Mouse (Mus musculus) heart, adult 2 months (tissue): ENCODE data around the gene Pus7. TPM values are rescaled to one million over a fixed set of nuclear protein-coding genes. Genes with fewer than 3 reads are reported as not detected.
A peak's percentile ranks its signal among the peaks of the same experiment; 100 is the strongest.

ENCODE experiments used
- DNase-seq, 2 experiments: peaks; one replicate each; pipeline ENCODE4 v3.0.0; 2021
- H3K27ac ChIP-seq: fragments of 200-600 bp; 2 replicates; pipeline ENCODE4 v1.8.1; 2022
- H3K27me3 ChIP-seq: fragments of 200-500 bp; 2 replicates; pipeline ENCODE4 v1.6.1; 2012; ENCODE audit warnings: mild to moderate bottlenecking, low read length, inconsistent platforms, mixed read lengths; ENCODE audit not compliant: control insufficient read depth, insufficient read depth
- H3K36me3 ChIP-seq: fragments of 200-500 bp; 2 replicates; pipeline ENCODE4 v1.6.1; 2012; ENCODE audit warnings: low read length, inconsistent platforms; ENCODE audit not compliant: control insufficient read depth, insufficient read depth
- H3K4me1 ChIP-seq: fragments of 200-500 bp; 2 replicates; pipeline ENCODE4 v1.6.1; 2011; ENCODE audit warnings: low read length; ENCODE audit not compliant: control insufficient read depth, insufficient read depth
- H3K4me3 ChIP-seq: fragments of 200-600 bp; 2 replicates; pipeline ENCODE4 v1.8.1; 2022
- H3K79me2 ChIP-seq: fragments of 200-500 bp; replicated peaks from 2 replicates; pipeline ENCODE4 v1.6.1; 2012; ENCODE audit warnings: mild to moderate bottlenecking, inconsistent platforms, low read length, moderate library complexity, mixed read lengths; ENCODE audit not compliant: control insufficient read depth, insufficient read depth
- H3K9ac ChIP-seq: fragments of 200-500 bp; 2 replicates; pipeline ENCODE4 v1.6.1; 2012; ENCODE audit warnings: low read depth, mild to moderate bottlenecking, control low read depth, inconsistent platforms, low read length, mixed read lengths
- CTCF ChIP-seq: fragments of 200-600 bp; IDR thresholded peaks from 2 replicates; pipeline ENCODE4 v1.8.1; 2022; ENCODE audit warnings: antibody characterized with exemption, mild to moderate bottlenecking, moderate library complexity
- EP300 ChIP-seq: fragments of 200-500 bp; IDR thresholded peaks from 2 replicates; pipeline ENCODE4 v1.6.1; 2011; ENCODE audit warnings: low read depth, low read length, control low read depth; ENCODE audit not compliant: insufficient read depth
- POLR2A ChIP-seq: fragments of 200-500 bp; IDR thresholded peaks from 2 replicates; pipeline ENCODE4 v1.6.1; 2011; ENCODE audit warnings: mild to moderate bottlenecking, low read depth, low read length, control low read depth; ENCODE audit not compliant: insufficient read depth
- WGBS: fragments of 180-500 bp; shearing (Covaris S2); methylation state at CpG from one replicate; pipeline ENCODE4 v1.1.7; 2018; 5-methylcytosine and 5-hydroxymethylcytosine counted together
- intact Hi-C: fragments of 180-260 bp; cut with DNase I; formaldehyde crosslinking; loops from one replicate; pipeline ENCODE4 v1.15.1; 2025
- long read RNA-seq: library from polyadenylated mRNA; stranded (forward); transcript quantifications from one replicate; pipeline ENCODE4 v2.0.0, GENCODE M21; 2021
- polyA plus RNA-seq: library from polyadenylated mRNA; depleted of rRNA; stranded (reverse); fragments of >200 nt; gene quantifications from 2 replicates; pipeline ENCODE4 v1.2.3, GENCODE M21; 2012; rRNA removed
- total RNA-seq, 2 experiments: library from RNA; stranded (reverse); gene quantifications; 2 replicates each; pipeline ENCODE4 v1.2.3; 2021

Pus7 gene
- total RNA-seq (1 to 10 TPM; 8.2 to 8.5 TPM), polyA plus RNA-seq (3.4 and 4.7 TPM in 2 replicates)
- long read RNA-seq, transcript Pus7-201 (16 exons, 3,407 nt), result major isoform, 18 of 24 reads
- long read RNA-seq, partial matches to known transcripts, result 0 of 24 reads
- long read RNA-seq, other reads (novel, unspliced or antisense), result 6 of 24 reads

GRCm38 (mm10) chr5:23782931-23783877 is at the start of gene Pus7:
Pus7 (minus strand) TSS chr5:23783711.
- peak; percentile 89 to 91 for DNase-seq
- Histone ChIP-seq H3K9ac (peak within 1 kb of the TSS; percentile 92), H3K27me3 (no peaks in the 10 kb centered on the region), H3K4me1 (peaks cover 3% of the 10 kb centered on the region; the same call in 1 of the 2 replicates), H3K79me2 (no peaks in the 10 kb centered on the region), H3K4me3 (peak within 1 kb of the TSS; percentile 85), H3K36me3 (no peaks in the 10 kb centered on the region), H3K27ac (peak within 1 kb of the TSS; percentile 66)
- TF ChIP-seq POLR2A (peak; percentile 55; the same call in 1 of the 2 replicates), CTCF (no peak)
- intact Hi-C loops, result no loop called here
- WGBS, result under 1% methylated on average over 82 of the region's 86 CpGs

GRCm38 (mm10) chr5:23830897-23831752 is 47.6 kb upstream of the Pus7 start:
- Histone ChIP-seq H3K9ac (no peak overlapping the region), H3K27me3 (peaks cover 4% of the 10 kb centered on the region), H3K27ac (no peak overlapping the region), H3K4me1 (no peaks in the 10 kb centered on the region), H3K79me2 (no peaks in the 10 kb centered on the region), H3K36me3 (no peaks in the 10 kb centered on the region), H3K4me3 (no peak overlapping the region)
- DNase-seq, result peak; percentile 33 to 36
- intact Hi-C loops, result no loop called here
- WGBS, result 32% methylated on average over 58 of the region's 58 CpGs
- TF ChIP-seq CTCF (no peak), POLR2A (no peak), EP300 (no peak)

GRCm38 (mm10) chr5:23826321-23827004 is 43.0 kb upstream of the Pus7 start:
- DNase-seq, result peak; percentile 37 to 79

GRCm38 (mm10) chr5:23824171-23824733 is 40.7 kb upstream of the Pus7 start:
- no peaks in the 10 kb centered on the region for H3K4me1 ChIP-seq
- DNase-seq, result no peak
- no peaks in the 10 kb centered on the region for H3K79me2 ChIP-seq
- no peak overlapping the region for H3K4me3 ChIP-seq
- H3K27me3 ChIP-seq, result no peaks in the 10 kb centered on the region
- H3K9ac ChIP-seq, result no peak overlapping the region
- TF ChIP-seq POLR2A (no peak), CTCF (no peak), EP300 (no peak)
- intact Hi-C loops, result no loop called here
- WGBS, result 73% methylated on average over 8 of the region's 8 CpGs
- H3K27ac ChIP-seq, result no peak overlapping the region
- no peaks in the 10 kb centered on the region for H3K36me3 ChIP-seq

More at GRCm38 (mm10) chr5:23826321-23827004, 43.0 kb upstream of the Pus7 start:
- H3K9ac ChIP-seq, result no peak overlapping the region
- H3K27me3 ChIP-seq, result peaks cover 4% of the 10 kb centered on the region
- H3K27ac ChIP-seq, result no peak overlapping the region
- no peaks in the 10 kb centered on the region for H3K79me2 ChIP-seq
- H3K36me3 ChIP-seq, result no peaks in the 10 kb centered on the region
- 34% methylated on average over 11 of the region's 11 CpGs for WGBS
- intact Hi-C loops, result no loop called here
- TF ChIP-seq CTCF, result peak; percentile 93
- no peak for TF ChIP-seq EP300
- H3K4me3 ChIP-seq, result no peak overlapping the region
- H3K4me1 ChIP-seq, result no peaks in the 10 kb centered on the region

- WGBS, result 58% methylated on average over 11 of the region's 11 CpGs
These were observed 38.8 kb upstream of the Pus7 start for GRCm38 (mm10) chr5:23822306-23822705.

More at GRCm38 (mm10) chr5:23822306-23822705, 38.8 kb upstream of the Pus7 start:
- H3K27me3 ChIP-seq, result no peaks in the 10 kb centered on the region
- intact Hi-C loops, result no loop called here
- no peaks in the 10 kb centered on the region for H3K4me1 ChIP-seq
- no peak overlapping the region for H3K4me3 ChIP-seq
- no peaks in the 10 kb centered on the region for H3K36me3 ChIP-seq
- no peak overlapping the region for H3K27ac ChIP-seq
- H3K9ac ChIP-seq, result no peak overlapping the region
- no peaks in the 10 kb centered on the region for H3K79me2 ChIP-seq
- DNase-seq, result no peak
- TF ChIP-seq EP300 (no peak), CTCF (no peak), POLR2A (no peak)
